Mouse (Mus musculus) thymus, adult 2 months (tissue): Measurements from ENCODE around the gene Crygb.

ENCODE experiments used
- CTCF ChIP-seq: fragments of 200-500 bp; IDR thresholded peaks from 2 replicates; pipeline ENCODE4 v1.5.1; 2012; ENCODE audit warnings: mild to moderate bottlenecking, control low read depth, low read length, moderate library complexity, borderline replicate concordance; ENCODE audit not compliant: control insufficient read depth, poor library complexity, insufficient read depth; ENCODE audit errors: extremely low read depth
- POLR2A ChIP-seq: fragments of 200-500 bp; IDR thresholded peaks from 2 replicates; pipeline ENCODE4 v1.6.1; 2012; ENCODE audit warnings: mild to moderate bottlenecking, low read length, control low read depth, moderate library complexity; ENCODE audit not compliant: control insufficient read depth, poor library complexity, insufficient read depth; ENCODE audit errors: extremely low read depth

- TF ChIP-seq POLR2A (no peak), CTCF (no peak)
Observed at GRCm38 (mm10) chr1:65051696-65052095, 30.4 kb downstream of the Crygb start.
